Mouse (Mus musculus) kidney, adult 11 months (tissue): ENCODE results near the gene Ubr2.

Experiments used
- DNase-seq: peaks from one replicate; pipeline ENCODE4 v3.0.0; 2022

Ubr2 gene

DNA sequence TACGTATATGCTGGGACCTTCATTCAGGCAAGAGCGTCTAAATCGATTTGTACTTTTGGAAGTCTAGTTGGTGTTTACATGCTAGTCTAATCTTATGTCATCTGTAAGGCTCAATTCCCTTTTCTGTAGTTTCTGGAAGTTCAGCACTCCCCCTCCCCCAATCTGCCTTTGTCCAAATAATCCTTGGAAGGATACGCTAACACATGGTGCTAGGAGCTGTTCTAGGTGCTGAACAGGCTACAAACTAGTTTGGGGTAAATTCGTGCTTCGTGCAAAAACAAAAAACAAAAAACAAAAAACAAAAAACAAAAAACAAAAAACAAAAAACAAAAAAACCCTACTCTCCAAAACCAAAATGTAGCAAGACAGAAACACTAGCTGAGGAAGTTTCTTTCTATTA, 89.5 kb downstream of the Ubr2 start:
- DNase-seq, result no peak

DNA sequence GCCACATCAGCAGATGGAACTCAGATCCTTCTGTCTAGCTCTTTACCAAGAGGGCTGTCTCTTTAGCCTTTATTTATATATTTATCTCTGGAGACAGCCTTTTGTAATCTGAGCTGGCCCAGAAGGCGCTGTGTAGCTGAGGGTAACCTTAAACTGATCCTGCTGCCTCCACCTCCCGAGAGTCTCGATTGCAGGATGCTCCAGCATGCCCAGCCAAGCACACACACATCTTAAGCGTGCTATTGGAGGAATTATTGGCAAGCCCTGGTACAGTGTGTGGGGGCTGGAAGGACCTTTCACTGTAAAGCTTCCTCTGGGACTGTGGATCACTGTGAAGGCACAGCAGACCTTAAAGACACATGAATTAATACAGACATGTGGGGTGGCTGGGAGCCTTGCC, 91.4 kb downstream of the Ubr2 start:
- no peak for DNase-seq

DNA sequence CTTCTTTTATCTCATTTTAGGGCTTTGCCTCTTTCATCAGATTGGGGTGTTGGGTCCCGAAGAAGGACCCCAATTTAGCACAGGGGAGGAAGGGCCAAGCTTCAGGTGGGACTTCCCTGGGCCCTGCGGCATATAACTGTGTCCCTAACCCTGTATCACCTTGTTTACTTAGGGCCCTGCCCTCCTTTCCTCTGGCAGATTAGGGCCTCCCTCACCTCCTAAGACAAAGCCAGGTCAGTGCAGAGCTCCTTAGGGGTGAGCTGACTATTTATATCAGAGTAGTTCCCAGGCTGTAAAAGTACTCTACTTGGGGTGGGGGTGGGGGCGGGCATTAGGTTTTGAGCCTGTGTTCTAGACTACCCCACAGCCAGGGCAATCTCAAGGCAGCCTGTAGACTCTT, 95.2 kb downstream of the Ubr2 start:
- no peak for DNase-seq

DNA sequence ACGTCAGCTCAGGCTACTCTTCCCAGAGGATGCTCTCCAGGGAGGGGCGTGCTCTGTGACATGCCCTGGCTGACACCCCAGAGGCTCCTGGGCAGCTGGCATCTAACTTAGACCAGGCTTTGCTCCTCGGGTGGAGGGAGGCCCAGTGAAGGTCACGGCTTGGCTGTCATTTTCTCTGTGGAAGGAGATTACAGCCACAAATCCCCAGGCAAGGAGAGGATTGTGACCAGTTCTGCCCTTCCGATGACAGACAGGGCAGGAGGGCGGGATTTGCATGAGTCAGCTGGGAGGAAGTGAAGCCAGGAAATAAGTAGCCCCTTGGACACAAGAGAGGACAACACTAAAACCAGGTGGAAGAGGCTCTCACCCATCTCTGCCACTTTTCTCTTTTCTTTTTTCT, 98.0 kb downstream of the Ubr2 start:
- DNase-seq, result no peak

DNA sequence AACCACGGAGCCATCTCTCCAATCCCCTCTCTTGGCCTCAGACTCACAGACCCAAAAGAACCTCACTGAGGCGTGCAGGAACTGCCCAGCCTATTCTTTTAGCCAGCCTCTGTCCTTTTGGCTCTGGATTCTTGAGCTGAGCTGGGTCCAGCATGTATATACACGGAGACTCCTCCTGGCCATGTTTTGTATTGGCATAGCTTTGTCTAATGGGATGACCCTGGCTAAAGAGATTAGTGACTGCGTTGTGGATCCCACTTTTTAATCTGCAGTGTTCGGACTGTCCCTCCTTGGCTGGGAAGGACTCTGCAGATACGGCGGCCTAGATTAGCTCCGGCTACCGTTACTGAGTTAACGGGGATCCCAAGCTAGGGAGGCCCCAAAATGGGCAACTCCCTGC, 100.2 kb downstream of the Ubr2 start, which contains the start of gene Prph2:
Gene Prph2 (plus strand): TSS at position 274 of the 400 bp plus-strand sequence.
- no peak for DNase-seq

DNA sequence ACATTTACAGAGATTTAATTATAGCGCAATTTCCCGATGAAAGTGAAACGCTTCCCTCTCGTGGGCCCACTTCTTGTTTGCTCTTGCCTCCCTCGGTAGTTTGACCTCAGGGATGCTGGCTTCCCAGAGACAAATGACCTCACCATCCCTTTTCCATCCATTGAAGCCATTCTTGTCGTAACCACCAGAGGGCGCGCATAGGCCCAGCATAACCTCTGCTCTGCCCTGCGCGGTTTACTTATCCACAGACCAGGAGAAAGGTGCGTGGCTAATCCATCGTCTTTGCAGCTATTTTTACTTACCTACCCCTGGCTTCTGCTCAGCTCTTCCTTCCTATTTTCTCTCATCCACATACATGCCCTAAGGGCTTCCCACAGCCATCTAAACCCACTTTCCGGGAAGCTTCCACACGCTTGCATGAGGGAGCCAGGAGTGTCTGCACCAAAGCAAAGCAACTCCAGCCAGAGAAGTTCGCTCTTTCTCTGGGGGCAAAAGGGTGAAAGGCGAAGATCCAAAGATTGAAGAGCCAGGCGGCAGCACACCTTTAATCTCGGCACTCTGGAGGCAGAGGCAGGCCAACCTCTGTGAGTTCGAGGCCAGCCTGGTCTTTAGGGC, 106.4 kb downstream of the Ubr2 start:
- DNase-seq, result peak; percentile 75

DNA sequence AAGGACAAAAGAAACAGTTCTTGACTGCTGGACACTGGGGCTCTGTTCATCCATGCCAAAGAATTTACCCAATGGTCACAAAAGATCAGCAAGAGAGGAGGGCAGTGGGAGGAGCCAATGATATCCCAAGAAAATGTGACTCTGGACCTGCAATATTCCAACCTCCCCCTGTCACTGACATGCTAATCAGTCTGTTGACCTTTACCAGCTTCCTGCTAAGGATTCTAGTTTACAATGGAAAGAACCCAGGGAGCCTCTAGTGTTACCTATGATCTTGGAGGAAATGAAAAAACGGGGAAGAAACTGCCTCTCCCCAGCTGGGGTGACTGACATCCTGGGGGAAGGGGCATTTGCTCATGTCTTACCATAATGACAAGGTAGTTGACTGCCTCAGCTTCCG, 109.4 kb downstream of the Ubr2 start:
- DNase-seq, result no peak

DNA sequence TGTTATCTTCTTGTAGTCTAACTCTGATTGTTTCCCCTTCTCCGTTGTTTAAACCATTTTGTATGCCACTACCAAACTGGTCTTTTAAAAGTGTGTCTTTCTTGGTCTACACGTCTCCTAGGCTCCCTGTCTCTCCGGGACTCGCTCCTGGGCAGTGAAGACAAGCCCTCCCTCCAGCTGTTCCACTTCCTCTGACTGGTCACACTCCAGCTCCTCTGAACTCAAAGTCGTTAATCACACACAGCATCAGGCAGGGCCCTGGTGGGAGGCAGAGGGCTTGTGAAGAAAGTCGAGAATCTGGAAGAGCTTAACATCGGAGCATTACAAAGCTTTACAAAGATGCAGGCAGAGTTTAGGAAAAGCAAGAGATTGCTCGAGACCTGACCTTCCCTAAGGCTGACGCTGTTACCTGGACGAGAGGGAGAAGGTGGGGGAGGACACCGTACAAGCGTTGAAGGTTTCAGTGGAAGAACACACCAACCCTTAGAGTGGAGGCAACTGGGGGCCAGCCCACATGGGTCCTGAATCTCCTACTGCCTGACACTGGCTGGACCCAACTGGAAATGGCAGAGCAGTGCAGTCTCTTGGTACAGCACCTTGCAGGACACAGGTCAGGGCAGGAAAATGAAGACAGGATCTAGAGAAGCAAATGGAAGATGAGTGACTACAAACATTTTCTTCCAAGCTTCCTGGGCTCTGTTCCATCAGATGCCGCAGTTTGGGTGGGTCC, 113.0 kb downstream of the Ubr2 start:
- DNase-seq, result peak; percentile 28

DNA sequence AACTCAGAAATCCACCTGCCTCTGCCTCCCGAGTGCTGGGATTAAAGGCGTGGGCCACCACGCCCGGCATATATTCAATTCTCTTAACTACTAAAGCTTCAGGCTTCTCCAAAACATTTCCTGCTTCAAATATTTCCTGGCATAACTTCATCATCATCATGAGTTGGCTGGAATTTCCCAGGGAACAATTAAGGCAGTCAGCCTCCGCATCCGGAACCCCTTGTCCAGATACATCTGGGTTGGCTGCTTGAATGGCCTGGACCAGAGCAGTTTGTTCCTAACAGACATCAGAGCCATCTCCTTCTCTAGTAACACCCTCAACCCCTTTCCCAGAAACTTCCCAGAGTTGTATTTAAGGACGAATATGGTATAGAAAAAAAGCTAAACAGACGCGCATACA, 114.9 kb downstream of the Ubr2 start:
- DNase-seq, result peak; percentile 23

DNA sequence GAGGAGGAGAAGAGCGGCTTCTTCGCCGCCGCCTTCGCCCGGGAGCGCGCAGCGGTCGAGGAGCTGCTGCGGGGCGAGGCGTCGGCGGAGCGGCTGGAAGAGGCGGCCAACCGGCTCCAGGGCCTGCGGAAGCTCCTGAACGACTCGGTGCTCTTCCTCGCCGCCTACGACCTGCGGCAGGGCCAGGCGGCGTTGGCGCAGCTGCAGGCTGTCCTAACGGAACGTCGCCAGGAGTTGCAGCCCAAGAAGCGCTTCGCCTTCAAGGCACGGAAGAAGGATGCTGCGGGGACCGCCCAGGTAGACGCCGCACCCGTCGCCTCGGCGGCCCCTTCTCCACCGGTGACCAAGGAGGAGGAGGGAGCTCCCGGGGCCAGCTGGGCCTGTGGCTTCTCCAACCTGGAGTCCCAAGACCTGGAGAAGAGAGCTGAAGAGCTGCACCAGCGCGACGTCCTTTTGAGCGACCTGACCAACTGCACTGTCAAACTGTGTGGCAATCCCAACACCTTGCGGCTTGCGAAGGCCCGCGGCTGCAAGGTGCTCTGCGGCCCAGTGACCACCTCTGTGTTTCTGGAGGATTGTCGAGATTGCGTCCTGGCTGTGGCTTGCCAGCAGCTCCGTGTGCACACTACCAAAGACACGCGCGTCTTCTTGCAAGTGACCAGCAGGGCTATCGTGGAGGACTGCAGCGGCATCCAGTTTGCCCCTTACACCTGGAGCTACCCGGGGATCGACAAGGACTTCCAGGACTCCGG, 119.3 kb downstream of the Ubr2 start:
- DNase-seq, result peak; percentile 47

DNA sequence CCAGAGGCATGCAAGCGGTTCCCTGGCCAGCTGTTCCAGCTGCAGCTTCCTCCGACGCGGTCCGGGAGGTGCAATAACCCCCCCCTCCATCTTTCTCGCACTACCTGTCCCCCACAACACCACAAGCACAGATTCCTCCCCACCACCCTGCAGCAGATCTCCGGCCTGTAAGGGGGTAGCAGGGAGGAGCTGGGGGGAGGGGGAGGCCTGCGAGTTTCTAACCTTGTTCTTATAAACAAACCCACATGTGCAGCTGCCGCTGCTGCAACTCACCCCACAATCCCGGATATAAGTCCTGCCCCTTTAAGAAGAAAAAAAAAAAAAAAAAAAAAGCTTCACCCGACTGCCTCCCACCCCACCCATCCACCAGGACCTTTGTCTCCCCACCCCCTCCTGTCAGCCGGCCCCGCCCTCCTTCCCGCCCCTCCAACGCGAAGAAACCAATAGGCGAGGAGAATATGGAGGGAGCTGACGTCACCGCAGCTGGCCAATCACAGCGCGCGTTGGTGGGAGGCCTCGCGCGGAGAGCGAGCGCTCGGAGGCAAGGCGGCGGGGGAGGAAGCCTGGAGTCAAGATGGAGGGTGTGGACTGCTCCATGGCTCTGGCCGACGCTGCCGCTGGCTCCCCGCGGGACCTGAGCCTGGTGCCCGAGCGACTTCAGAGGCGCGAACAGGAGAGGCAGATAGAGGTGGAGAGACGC, 120.1 kb downstream of the Ubr2 start, which contains the start of gene Tbcc:
Gene Tbcc (plus strand): TSS at position 569 of the 700 bp plus-strand sequence.
- DNase-seq, result peak; percentile 96

DNA sequence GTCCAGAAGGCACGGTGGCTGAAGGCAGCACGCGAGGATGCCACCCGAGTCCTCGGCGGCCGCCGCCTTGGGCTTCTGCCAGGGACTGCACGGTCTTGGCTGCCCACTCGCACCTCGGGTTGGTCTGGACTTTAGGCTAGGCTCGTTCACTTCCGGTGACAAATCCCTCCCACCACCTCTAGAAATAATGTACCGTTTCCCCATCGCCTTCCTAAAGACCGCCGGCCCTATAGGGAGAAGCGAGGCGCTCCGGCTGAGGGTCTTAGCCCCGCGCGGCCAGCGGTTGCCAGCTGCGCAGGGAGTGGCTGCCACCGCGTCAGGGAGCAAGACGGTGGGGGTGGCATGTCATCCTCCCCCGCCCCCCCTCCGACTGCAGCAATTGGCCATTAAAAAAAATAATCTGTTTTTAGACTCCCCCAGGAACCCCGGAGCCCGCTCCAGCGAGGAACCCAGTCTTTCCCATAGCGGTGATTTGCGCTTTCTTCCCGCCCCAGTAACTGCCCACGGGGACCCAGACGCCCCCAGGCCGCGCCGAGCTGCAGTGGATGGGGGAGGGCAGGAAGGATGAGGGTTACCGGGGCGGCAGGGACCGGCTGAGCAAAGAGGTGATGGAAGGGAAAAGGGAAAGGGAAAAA, 120.8 kb downstream of the Ubr2 start:
- peak; percentile 83 for DNase-seq

DNA sequence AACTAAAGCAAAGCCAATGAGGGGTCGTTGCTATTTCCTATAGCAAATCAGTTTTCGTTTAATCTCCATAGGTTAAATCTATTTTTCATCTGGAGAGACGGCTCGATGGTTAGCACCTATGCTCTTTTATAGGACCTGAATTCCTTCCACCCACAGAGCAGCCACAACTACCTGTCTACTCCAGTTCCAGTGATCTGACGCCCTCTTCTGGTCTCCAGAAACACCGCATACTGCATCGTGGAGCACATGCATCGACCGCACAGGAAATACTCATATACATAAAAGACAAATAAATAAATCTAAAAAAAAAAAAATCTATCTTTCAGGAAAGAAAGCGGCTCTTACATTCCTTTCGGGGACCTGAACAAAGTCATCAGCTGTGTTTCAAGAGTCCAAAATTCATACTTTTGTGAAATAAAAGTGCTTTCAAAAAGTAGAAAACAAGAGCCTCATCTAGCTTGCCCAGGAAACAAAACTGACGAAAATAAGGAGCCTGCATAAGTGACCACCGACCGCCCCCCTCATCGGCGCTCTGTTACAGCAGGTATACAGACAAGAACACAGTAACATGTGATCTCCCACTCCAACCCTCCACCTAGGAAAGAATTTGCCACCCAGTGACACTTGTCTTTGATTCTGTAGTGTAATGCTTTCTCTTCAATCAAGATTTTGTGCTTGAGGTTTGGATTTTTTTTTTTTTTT, 121.7 kb downstream of the Ubr2 start:
- peak; percentile 56 for DNase-seq

DNA sequence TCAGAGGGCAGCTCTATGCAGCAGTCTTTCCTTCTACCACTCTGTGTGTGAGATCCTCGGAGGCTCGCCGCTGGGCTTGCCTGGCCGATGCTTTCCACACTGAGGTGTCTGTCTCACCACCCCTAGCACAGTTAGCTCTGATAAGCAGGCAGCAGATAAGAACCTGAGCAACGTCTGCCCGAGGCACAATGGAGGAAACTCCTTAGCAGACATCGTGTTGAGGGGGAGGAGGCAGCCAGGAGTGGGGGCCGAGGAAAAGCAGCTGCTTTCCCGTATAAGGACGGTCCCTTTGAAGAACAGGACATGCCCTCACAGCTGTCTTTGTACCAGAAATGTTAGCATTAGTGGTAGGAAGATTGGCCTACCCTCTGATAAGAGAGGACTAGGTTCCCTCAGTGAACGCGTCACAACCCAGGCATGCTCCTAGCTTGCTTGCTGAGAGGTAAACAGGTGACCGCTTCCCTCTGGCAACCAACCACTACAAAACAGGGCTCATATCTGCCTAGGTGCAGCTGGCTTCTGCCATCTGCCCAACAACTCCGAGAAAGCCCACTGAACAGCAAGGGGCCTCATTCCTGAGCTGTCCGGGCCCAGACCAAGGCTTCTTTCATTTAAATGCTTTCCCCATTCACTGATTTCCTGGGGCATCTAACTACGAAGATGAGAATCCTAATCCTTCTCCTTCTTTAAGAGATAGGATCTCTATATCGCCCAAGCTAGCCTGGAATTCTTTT, 124.3 kb downstream of the Ubr2 start:
- no peak for DNase-seq

DNA sequence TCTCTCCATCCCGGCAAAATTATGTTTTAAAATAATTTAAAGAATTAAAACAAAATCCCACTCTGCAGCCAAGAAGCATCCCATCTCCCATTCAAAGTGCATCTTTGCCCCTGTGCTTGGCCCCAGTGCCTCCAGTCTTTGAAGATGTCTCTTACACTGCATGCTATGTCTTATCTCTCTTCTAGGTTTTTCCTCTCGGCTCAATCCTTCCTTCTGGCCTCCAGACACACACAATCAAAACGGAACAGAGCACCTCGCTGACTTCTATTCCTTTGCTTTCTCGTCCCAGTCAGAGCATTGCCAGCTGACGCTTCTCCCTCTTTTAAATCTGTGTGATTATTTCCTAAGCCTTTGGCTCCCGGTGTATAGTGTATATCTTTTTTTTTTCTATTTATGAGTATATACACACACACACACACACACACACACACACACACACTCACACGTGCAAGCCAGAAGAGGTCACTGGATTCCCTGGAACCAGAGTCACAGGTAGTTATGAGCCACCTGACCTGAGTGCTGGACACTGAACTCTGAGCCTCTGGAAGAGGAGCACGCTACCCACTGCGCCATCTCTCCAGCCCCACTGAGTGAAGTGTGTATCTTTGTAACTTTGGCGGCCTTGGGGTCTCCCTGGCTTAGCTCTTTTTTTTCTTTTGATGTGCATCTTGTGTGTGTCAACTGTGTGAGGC, 125.0 kb downstream of the Ubr2 start:
- no peak for DNase-seq

DNA sequence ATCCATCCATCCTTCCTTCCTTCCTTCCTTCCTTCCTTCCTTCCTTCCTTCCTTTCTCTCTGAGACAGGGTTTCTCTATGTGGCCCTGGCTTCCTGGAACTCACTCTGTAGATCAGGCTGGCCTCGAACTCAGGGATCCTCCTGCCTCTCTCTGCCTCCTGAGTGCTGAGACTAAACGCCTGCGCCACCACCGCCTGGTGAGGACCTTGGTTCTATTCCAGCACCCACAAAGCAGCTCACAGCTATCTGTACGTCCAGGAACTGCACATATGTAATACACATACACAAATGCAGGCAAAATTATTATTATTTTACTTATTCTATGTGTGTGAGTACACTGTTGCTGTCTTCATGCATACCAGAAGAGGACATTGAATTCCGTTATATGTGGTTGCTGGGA, 125.6 kb downstream of the Ubr2 start:
- no peak for DNase-seq

DNA sequence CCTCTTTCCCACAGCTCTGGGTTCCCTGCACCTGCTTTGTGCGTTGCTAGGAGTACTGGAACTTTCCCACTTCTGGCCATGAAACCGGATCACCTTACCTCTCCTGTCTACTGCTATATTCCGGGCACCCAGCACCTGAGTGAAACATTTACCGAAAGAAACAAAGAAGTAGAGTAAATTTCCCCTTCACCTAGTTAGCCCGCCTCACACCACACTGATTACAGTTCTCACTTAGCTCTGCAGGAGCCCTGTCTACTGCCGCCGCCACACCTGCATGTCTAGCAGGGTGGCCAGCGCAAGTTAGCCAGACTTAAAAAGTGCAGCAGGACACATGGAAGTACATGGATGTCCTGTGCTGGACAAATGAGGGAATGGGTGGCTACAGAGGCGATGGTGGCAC, 127.2 kb downstream of the Ubr2 start:
- DNase-seq, result no peak

DNA sequence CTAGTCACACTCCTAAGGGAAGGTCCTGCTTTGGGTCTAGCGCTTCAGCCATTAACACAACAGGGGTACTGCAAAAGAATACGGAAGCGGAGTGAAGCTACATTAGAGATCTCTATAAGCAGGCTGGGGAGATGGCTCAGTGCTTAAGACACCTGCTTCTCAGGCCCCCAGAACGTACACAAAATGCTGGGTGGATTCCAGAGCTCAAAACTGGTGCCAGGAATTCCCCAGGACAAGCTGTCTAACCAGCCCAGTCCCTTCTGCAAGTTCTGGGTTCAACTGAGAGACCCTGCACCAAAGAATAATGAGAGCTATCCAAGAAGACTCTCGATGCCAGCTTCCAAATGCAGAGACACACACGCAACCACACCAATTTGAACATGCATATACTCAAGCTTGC, 128.6 kb downstream of the Ubr2 start:
- DNase-seq, result no peak

DNA sequence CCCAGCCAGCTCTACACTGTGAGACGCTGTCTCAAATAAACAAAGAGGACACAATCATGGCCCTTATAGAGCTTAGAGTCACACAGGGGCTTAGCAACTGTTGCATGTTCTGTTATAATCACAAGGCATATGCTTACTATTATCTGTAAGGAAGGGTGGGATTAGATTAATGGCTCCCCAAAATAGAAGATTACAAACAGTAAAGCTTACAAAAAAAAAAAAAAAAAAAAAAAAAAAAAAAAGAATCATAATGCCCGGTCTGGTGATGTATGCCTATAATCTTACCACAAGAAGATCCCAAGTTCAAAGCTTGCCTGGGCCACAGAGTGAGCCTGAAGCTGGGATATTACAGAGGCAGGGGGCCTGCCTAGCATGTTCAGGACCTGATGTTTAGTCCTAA, 130.0 kb downstream of the Ubr2 start:
- no peak for DNase-seq

DNA sequence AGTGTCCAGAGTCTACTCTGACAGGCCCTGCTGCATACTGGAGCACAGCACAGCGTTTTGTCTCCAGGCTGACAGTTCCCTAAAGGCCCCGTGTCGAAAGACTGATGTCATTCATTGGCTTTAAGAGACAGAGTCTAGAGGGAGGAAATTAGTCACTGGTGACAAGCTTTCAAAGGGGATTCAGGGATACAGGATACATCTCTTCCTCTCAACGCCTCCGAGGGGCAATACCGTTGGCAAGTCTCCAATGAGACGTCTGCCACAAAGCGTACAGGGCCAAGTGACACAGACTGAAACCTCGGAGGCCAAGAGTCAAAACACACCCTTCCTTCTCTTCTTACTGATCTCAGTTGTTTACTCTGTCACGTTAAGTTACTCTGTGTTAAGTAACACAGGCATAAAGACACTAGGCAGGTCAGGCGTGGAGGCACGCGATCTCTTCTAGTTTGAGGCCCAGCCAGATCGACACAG, 130.5 kb downstream of the Ubr2 start:
- peak; percentile 79 for DNase-seq
